Mouse (Mus musculus) hindbrain, embryonic 13.5 days (tissue): Measurements from ENCODE around the gene Gprin1. TPM values are rescaled to one million over a fixed set of nuclear protein-coding genes. Genes with fewer than 3 reads are reported as not detected.
"Not testable (repeated sequence)": the region's sequence is repeated elsewhere in the genome, so short reads cannot be mapped to it uniquely, and the experiment has no call there.

Experiments used
- ATAC-seq: fragments of 200-750 bp; cut with Nextera tagmentation; 2 replicates; pipeline ENCODE4 v1.8.0; 2017; ENCODE audit warnings: moderate TSS enrichment; ENCODE audit not compliant: low FRiP score
- H3K27ac ChIP-seq: fragments of 300-500 bp; sonication (generic); 2 replicates; pipeline ENCODE4 v1.5.1; 2015; ENCODE audit warnings: inconsistent platforms, mild to moderate bottlenecking, moderate library complexity
- H3K27me3 ChIP-seq: fragments of 300-500 bp; sonication (generic); 2 replicates; pipeline ENCODE4 v1.6.1; 2015; ENCODE audit warnings: mild to moderate bottlenecking, inconsistent platforms
- H3K36me3 ChIP-seq: fragments of 300-500 bp; sonication (generic); 2 replicates; pipeline ENCODE4 v1.6.1; 2015; ENCODE audit warnings: mild to moderate bottlenecking, inconsistent platforms
- H3K4me1 ChIP-seq: fragments of 300-500 bp; sonication (generic); replicated peaks from 2 replicates; pipeline ENCODE4 v1.6.1; 2015; ENCODE audit warnings: inconsistent platforms
- H3K4me2 ChIP-seq: fragments of 300-500 bp; sonication (generic); 2 replicates; pipeline ENCODE4 v1.6.1; 2015; ENCODE audit warnings: inconsistent platforms, mild to moderate bottlenecking, moderate library complexity
- H3K4me3 ChIP-seq: fragments of 300-500 bp; sonication (generic); 2 replicates; pipeline ENCODE4 v1.5.1; 2015; ENCODE audit warnings: mild to moderate bottlenecking, inconsistent platforms
- H3K9ac ChIP-seq: fragments of 300-500 bp; sonication (generic); 2 replicates; pipeline ENCODE4 v1.6.1; 2015; ENCODE audit warnings: mild to moderate bottlenecking, inconsistent platforms
- H3K9me3 ChIP-seq: fragments of 300-500 bp; sonication (generic); 2 replicates; pipeline ENCODE4 v1.6.1; 2016; ENCODE audit warnings: inconsistent platforms
- WGBS: fragments of 180-500 bp; shearing (Covaris S2); methylation state at CpG from one replicate; pipeline ENCODE4 v1.1.7; 2015; 5-methylcytosine and 5-hydroxymethylcytosine counted together
- polyA plus RNA-seq: library from polyadenylated mRNA; unstranded; fragments of >200 nt; fragmentation: Nextera tagmentation; extraction: Ambion mirVana; gene quantifications from 2 replicates; pipeline ENCODE4 v1.2.1, GENCODE M21; 2015

Gprin1 gene
- 6.5 and 6.9 TPM in 2 replicates for polyA plus RNA-seq

- peak within 1 kb of the TSS; percentile 66 for H3K4me3 ChIP-seq
Observed at GRCm38 (mm10) chr13:54749864-54750411, at the start of gene Gprin1. Gene Gprin1, minus strand, starts transcription at chr13:54749874.

GRCm38 (mm10) chr13:54798740-54799139, 49.1 kb upstream of the Gprin1 start:
- no peak overlapping the region for H3K9ac ChIP-seq
- no peaks in the 10 kb centered on the region for H3K36me3 ChIP-seq
- H3K27me3 ChIP-seq, result peaks cover 42% of the 10 kb centered on the region
- no peaks in the 10 kb centered on the region; the same call in 1 of the 2 replicates for H3K4me1 ChIP-seq
- no peak overlapping the region for H3K4me3 ChIP-seq
- 79% methylated on average over 10 of the region's 10 CpGs for WGBS
- no peak overlapping the region for H3K4me2 ChIP-seq
- no peak overlapping the region for H3K27ac ChIP-seq
- ATAC-seq, result no peak
- H3K9me3 ChIP-seq, result no peaks in the 10 kb centered on the region

More at GRCm38 (mm10) chr13:54749864-54750411, at the start of gene Gprin1:
- no peaks in the 10 kb centered on the region for H3K36me3 ChIP-seq
- ATAC-seq, result peak; percentile 69
- peak within 1 kb of the TSS; percentile 77 for H3K4me2 ChIP-seq
- peak within 1 kb of the TSS; percentile 90 for H3K9ac ChIP-seq
- peaks cover 68% of the 10 kb centered on the region for H3K4me1 ChIP-seq
- peak within 1 kb of the TSS; percentile 94 for H3K27ac ChIP-seq
- H3K9me3 ChIP-seq, result no peaks in the 10 kb centered on the region
- 3% methylated on average over 29 of the region's 29 CpGs for WGBS
- H3K27me3 ChIP-seq, result peaks cover 24% of the 10 kb centered on the region

GRCm38 (mm10) chr13:54797861-54798643, 48.4 kb upstream of the Gprin1 start:
- H3K27ac ChIP-seq, result no peak overlapping the region
- WGBS, result 84% methylated on average over 16 of the region's 16 CpGs
- no peaks in the 10 kb centered on the region; the same call in 1 of the 2 replicates for H3K4me1 ChIP-seq

GRCm38 (mm10) chr13:54797356-54797755, 47.7 kb upstream of the Gprin1 start:
- no peak for ATAC-seq
- H3K9ac ChIP-seq, result no peak overlapping the region
- 0 out of 2 replicates have a peak, but pooled peaks cover 5% of the 10 kb centered on the region for H3K36me3 ChIP-seq
- WGBS, result 43% methylated on average over 4 of the region's 4 CpGs
- no peak overlapping the region for H3K4me2 ChIP-seq
- H3K4me1 ChIP-seq, result no peaks in the 10 kb centered on the region; the same call in none of the 2 replicates
- H3K27ac ChIP-seq, result no peak overlapping the region
- H3K27me3 ChIP-seq, result peaks cover 51% of the 10 kb centered on the region
- no peaks in the 10 kb centered on the region for H3K9me3 ChIP-seq
- no peak overlapping the region for H3K4me3 ChIP-seq

More at GRCm38 (mm10) chr13:54797861-54798643, 48.4 kb upstream of the Gprin1 start:
- Histone ChIP-seq H3K9me3 (no peaks in the 10 kb centered on the region), H3K4me3 (no peak overlapping the region), H3K36me3 (0 out of 2 replicates have a peak, but pooled peaks cover 5% of the 10 kb centered on the region), H3K4me2 (no peak overlapping the region), H3K9ac (no peak overlapping the region), H3K27me3 (peaks cover 44% of the 10 kb centered on the region)
- no peak for ATAC-seq

- H3K27me3 ChIP-seq, result peaks cover 66% of the 10 kb centered on the region
Observed at GRCm38 (mm10) chr13:54794843-54795242, 45.2 kb upstream of the Gprin1 start.

GRCm38 (mm10) chr13:54794002-54794577, 44.4 kb upstream of the Gprin1 start:
- Histone ChIP-seq H3K4me3 (no peak overlapping the region), H3K27me3 (peaks cover 66% of the 10 kb centered on the region), H3K27ac (no peak overlapping the region), H3K4me2 (no peak overlapping the region), H3K4me1 (peaks cover 16% of the 10 kb centered on the region), H3K9ac (no peak overlapping the region; the same call in 1 of the 2 replicates), H3K36me3 (0 out of 2 replicates have a peak, but pooled peaks cover 5% of the 10 kb centered on the region), H3K9me3 (no peaks in the 10 kb centered on the region)
- 77% methylated on average over 16 of the region's 16 CpGs for WGBS
- ATAC-seq, result no peak

More at GRCm38 (mm10) chr13:54794843-54795242, 45.2 kb upstream of the Gprin1 start:
- H3K9ac ChIP-seq, result no peak overlapping the region
- no peak overlapping the region for H3K27ac ChIP-seq
- peaks cover 8% of the 10 kb centered on the region for H3K4me1 ChIP-seq
- ATAC-seq, result no peak
- no peak overlapping the region for H3K4me3 ChIP-seq
- no peaks in the 10 kb centered on the region for H3K9me3 ChIP-seq
- no peak overlapping the region for H3K4me2 ChIP-seq
- 0 out of 2 replicates have a peak, but pooled peaks cover 5% of the 10 kb centered on the region for H3K36me3 ChIP-seq
- 47% methylated on average over 5 of the region's 5 CpGs for WGBS

- Histone ChIP-seq H3K4me2 (no peak overlapping the region), H3K27me3 (peaks cover 55% of the 10 kb centered on the region), H3K9ac (no peak overlapping the region), H3K36me3 (0 out of 2 replicates have a peak, but pooled peaks cover 5% of the 10 kb centered on the region), H3K4me1 (peaks cover 18% of the 10 kb centered on the region), H3K4me3 (no peak overlapping the region), H3K27ac (no peak overlapping the region), H3K9me3 (no peaks in the 10 kb centered on the region)
- WGBS, result 24% methylated on average over 21 of the region's 21 CpGs
- no peak for ATAC-seq
Observed at GRCm38 (mm10) chr13:54792259-54793230, 42.9 kb upstream of the Gprin1 start.

- Histone ChIP-seq H3K4me3 (peak overlapping the region; percentile 59), H3K27ac (peak overlapping the region; percentile 40; the same call in 1 of the 2 replicates), H3K4me2 (peak overlapping the region; percentile 94), H3K9ac (peak overlapping the region; percentile 75), H3K9me3 (no peaks in the 10 kb centered on the region), H3K36me3 (0 out of 2 replicates have a peak, but pooled peaks cover 5% of the 10 kb centered on the region), H3K4me1 (peaks cover 18% of the 10 kb centered on the region), H3K27me3 (peaks cover 53% of the 10 kb centered on the region)
- WGBS, result 1% methylated on average over 38 of the region's 38 CpGs
- peak; percentile 41 for ATAC-seq
Observed at GRCm38 (mm10) chr13:54789561-54790397, 40.1 kb upstream of the Gprin1 start.

GRCm38 (mm10) chr13:54788740-54789560, 39.3 kb upstream of the Gprin1 start, which contains the start of gene Tspan17:
Gene Tspan17, plus strand, starts transcription at chr13:54789377.
- Histone ChIP-seq H3K36me3 (0 out of 2 replicates have a peak, but pooled peaks cover 5% of the 10 kb centered on the region), H3K4me2 (peak within 1 kb of the TSS; percentile 94), H3K4me1 (peaks cover 18% of the 10 kb centered on the region), H3K9me3 (no peaks in the 10 kb centered on the region), H3K27me3 (peaks cover 51% of the 10 kb centered on the region), H3K9ac (peak within 1 kb of the TSS; percentile 75), H3K27ac (peak within 1 kb of the TSS; percentile 40; the same call in 1 of the 2 replicates), H3K4me3 (peak within 1 kb of the TSS; percentile 59)
- 2% methylated on average over 49 of the region's 49 CpGs for WGBS
- ATAC-seq, result peak; percentile 78

- not testable (repeated sequence) for H3K36me3 ChIP-seq, H3K9me3 ChIP-seq, H3K4me2 ChIP-seq, H3K4me3 ChIP-seq, H3K9ac ChIP-seq, ATAC-seq, H3K27ac ChIP-seq
- Histone ChIP-seq H3K4me1 (peaks cover 18% of the 10 kb centered on the region), H3K27me3 (peaks cover 43% of the 10 kb centered on the region)
- 63% methylated on average over 2 of the region's 2 CpGs for WGBS
Observed at GRCm38 (mm10) chr13:54787591-54787990, 37.9 kb upstream of the Gprin1 start.
